Mouse (Mus musculus) limb, embryonic 14.5 days (tissue): ENCODE results near the gene Col23a1. TPM values are rescaled to one million over a fixed set of nuclear protein-coding genes. Genes with fewer than 3 reads are reported as not detected.
A peak's percentile ranks its signal among the peaks of the same experiment; 100 is the strongest.

Experiments used
- ATAC-seq: fragments of 200-750 bp; cut with Nextera tagmentation; 2 replicates; pipeline ENCODE4 v1.8.0; 2017; ENCODE audit warnings: low read depth, moderate number of reproducible peaks, moderate TSS enrichment; ENCODE audit not compliant: low FRiP score
- DNase-seq: peaks from one replicate; pipeline ENCODE4 v3.0.0-alpha.2; 2015; ENCODE audit warnings: low spot score
- H3K27ac ChIP-seq: fragments of 300-500 bp; sonication (generic); replicated peaks from 2 replicates; pipeline ENCODE4 v1.5.1; 2014; ENCODE audit warnings: low read depth, mild to moderate bottlenecking, low read length, moderate library complexity, mixed read lengths
- H3K27me3 ChIP-seq: fragments of 300-500 bp; sonication (generic); 2 replicates; pipeline ENCODE4 v1.6.1; 2014; ENCODE audit warnings: low read length, mixed read lengths; ENCODE audit not compliant: control insufficient read depth, insufficient read depth
- H3K36me3 ChIP-seq: fragments of 300-500 bp; sonication (generic); 2 replicates; pipeline ENCODE4 v1.6.1; 2014; ENCODE audit warnings: mild to moderate bottlenecking, low read length, moderate library complexity, mixed read lengths; ENCODE audit not compliant: control insufficient read depth, insufficient read depth
- H3K4me1 ChIP-seq: fragments of 300-500 bp; sonication (generic); 2 replicates; pipeline ENCODE4 v1.6.1; 2014; ENCODE audit warnings: antibody characterized with exemption, low read length, mixed read lengths; ENCODE audit not compliant: control insufficient read depth, insufficient read depth
- H3K4me2 ChIP-seq: fragments of 300-500 bp; sonication (generic); replicated peaks from 2 replicates; pipeline ENCODE4 v1.6.1; 2014; ENCODE audit warnings: low read depth, mild to moderate bottlenecking, low read length, moderate library complexity; ENCODE audit not compliant: severe bottlenecking
- H3K4me3 ChIP-seq: fragments of 300-500 bp; sonication (generic); replicated peaks from 2 replicates; pipeline ENCODE4 v1.5.1; 2014; ENCODE audit warnings: low read length
- H3K9ac ChIP-seq: fragments of 300-500 bp; sonication (generic); 2 replicates; pipeline ENCODE4 v1.6.1; 2014; ENCODE audit warnings: mild to moderate bottlenecking, low read depth, low read length, moderate library complexity; ENCODE audit not compliant: severe bottlenecking
- H3K9me3 ChIP-seq: fragments of 300-500 bp; sonication (generic); 2 replicates; pipeline ENCODE4 v1.6.1; 2016; ENCODE audit warnings: low read length; ENCODE audit not compliant: control insufficient read depth
- POLR2A ChIP-seq: fragments of 200-500 bp; IDR thresholded peaks from 2 replicates; pipeline ENCODE4 v1.8.0; 2012; ENCODE audit warnings: inconsistent platforms, mild to moderate bottlenecking, moderate library complexity, borderline replicate concordance; ENCODE audit not compliant: insufficient read depth, insufficient read length; ENCODE audit errors: extremely low read depth
- WGBS: fragments of 180-500 bp; shearing (Covaris S2); extraction: QIAGEN DNeasy Blood & Tissue Kit; methylation state at CpG from one replicate; pipeline ENCODE4 v1.1.7; 2014; 5-methylcytosine and 5-hydroxymethylcytosine counted together
- polyA plus RNA-seq, 2 experiments: library from polyadenylated mRNA; depleted of rRNA in 1 of 2; stranded (reverse) in 1 of 2; unstranded in 1 of 2; fragments of >200 nt; fragmentation: Nextera tagmentation in 1 of 2; extraction: Ambion mirVana in 1 of 2; gene quantifications; 2 replicates each; pipeline versions ENCODE4 v1.2.1 to v1.2.3; 2012 to 2014

Col23a1 gene
- polyA plus RNA-seq, 2 experiments = 28.0 to 29.4 TPM

- Histone ChIP-seq H3K4me2 (no peak overlapping the region), H3K36me3 (no peaks in the 10 kb centered on the region), H3K9ac (no peak overlapping the region), H3K27ac (no peak overlapping the region), H3K4me3 (no peak overlapping the region), H3K9me3 (no peaks in the 10 kb centered on the region), H3K27me3 (no peaks in the 10 kb centered on the region), H3K4me1 (0 out of 2 replicates have a peak, but pooled peaks cover 7% of the 10 kb centered on the region)
- 68% methylated on average over 4 of the region's 4 CpGs for WGBS
- ATAC-seq = no peak
- no peak for DNase-seq
- TF ChIP-seq POLR2A = no peak
Observed at GRCm38 (mm10) chr11:51476543-51476942, 186.8 kb downstream of the Col23a1 start.

DNA sequence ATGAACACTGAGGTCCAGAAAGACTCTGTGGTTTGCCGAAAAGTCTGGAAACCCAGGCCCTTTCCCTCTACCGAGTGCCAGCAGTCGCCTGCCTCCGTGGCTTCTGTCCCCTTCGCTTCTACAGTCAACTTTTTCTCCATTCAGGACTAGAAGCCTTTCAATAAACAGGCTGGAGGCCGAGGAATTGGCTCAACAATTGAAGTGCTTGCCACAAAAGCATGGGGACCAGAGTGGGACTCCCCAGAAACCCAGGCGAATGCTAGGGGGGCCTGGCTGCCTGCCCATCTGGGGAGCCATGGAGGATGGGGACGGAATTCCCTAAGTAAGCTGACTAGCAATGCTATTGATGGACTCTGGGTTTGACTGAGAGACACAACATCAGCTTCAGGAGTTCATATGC, 187.9 kb downstream of the Col23a1 start:
- Histone ChIP-seq H3K36me3 (no peaks in the 10 kb centered on the region), H3K27me3 (no peaks in the 10 kb centered on the region), H3K27ac (no peak overlapping the region), H3K4me3 (no peak overlapping the region), H3K9me3 (no peaks in the 10 kb centered on the region), H3K4me1 (0 out of 2 replicates have a peak, but pooled peaks cover 8% of the 10 kb centered on the region), H3K9ac (no peak overlapping the region), H3K4me2 (no peak overlapping the region)
- ATAC-seq (no peak), DNase-seq (no peak)
- no peak for TF ChIP-seq POLR2A
- 72% methylated on average over 8 of the region's 8 CpGs for WGBS

DNA sequence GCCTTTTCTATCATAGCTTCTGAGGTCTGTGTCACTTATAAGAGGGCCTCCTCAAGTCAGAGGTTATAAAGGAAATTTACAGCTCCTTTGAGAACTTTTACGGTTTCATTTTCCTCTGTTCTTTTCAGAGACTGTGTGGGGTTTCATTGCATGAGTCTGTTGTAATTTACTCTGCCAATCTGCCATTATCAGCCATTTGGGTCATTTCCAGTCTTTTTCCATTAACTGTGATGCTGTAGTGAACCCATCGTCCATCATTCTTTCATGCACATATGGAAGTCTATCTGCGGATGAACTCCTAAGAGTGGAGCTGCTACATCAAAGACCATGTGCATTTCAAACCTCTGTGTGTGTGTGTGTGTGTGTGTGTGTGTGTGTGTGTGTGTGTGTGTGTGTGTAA, 192.5 kb downstream of the Col23a1 start:
- no peak for ATAC-seq
- H3K27ac ChIP-seq = no peak overlapping the region
- 17% methylated on average over 3 of the region's 3 CpGs for WGBS
- no peaks in the 10 kb centered on the region for H3K9me3 ChIP-seq
- H3K4me2 ChIP-seq = no peak overlapping the region
- peak; percentile 36 for DNase-seq
- no peaks in the 10 kb centered on the region for H3K36me3 ChIP-seq
- no peak for TF ChIP-seq POLR2A
- no peak overlapping the region for H3K9ac ChIP-seq
- H3K27me3 ChIP-seq = no peaks in the 10 kb centered on the region
- no peak overlapping the region for H3K4me3 ChIP-seq
- H3K4me1 ChIP-seq = peaks cover 17% of the 10 kb centered on the region

DNA sequence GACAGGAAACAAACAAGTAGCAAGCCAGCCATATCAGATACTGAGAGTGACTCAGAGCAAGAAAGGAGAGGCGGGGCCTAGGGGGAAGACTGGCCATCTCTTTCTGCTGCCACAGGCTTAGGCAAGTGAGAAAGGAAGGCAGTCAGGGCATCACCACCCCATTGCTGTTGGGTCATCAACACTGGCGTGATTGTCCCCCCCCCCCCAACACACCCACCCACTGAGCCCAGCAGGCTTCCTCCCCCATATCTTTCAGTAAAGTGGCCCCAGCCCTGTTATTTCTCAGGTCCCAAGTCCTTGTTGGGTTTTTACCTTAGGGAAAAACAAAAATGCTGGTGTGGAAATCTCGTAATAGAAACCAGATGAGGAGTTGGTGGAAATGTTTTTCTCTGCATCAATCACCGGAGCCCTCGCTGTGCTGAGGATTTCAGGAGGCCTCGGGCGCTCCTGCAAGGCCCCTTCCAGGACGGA, 195.4 kb downstream of the Col23a1 start:
- Histone ChIP-seq H3K27me3 (no peaks in the 10 kb centered on the region), H3K9ac (no peak overlapping the region), H3K4me2 (no peak overlapping the region; the same call in 1 of the 2 replicates), H3K4me3 (no peak overlapping the region), H3K27ac (no peak overlapping the region; the same call in 1 of the 2 replicates), H3K36me3 (no peaks in the 10 kb centered on the region), H3K9me3 (no peaks in the 10 kb centered on the region), H3K4me1 (peaks cover 22% of the 10 kb centered on the region)
- ATAC-seq = no peak
- no peak for DNase-seq
- 20% methylated on average over 8 of the region's 8 CpGs for WGBS
- no peak for TF ChIP-seq POLR2A

- Histone ChIP-seq H3K4me3 (no peak overlapping the region), H3K27me3 (no peaks in the 10 kb centered on the region), H3K9me3 (no peaks in the 10 kb centered on the region), H3K36me3 (no peaks in the 10 kb centered on the region), H3K27ac (no peak overlapping the region), H3K9ac (no peak overlapping the region), H3K4me2 (no peak overlapping the region; the same call in 1 of the 2 replicates), H3K4me1 (peaks cover 22% of the 10 kb centered on the region)
- DNase-seq = no peak
- 53% methylated on average over 10 of the region's 10 CpGs for WGBS
- ATAC-seq = no peak
- no peak for TF ChIP-seq POLR2A
Observed at GRCm38 (mm10) chr11:51485775-51486464, 196.2 kb downstream of the Col23a1 start.
